Mouse (Mus musculus) bone marrow, adult 2 months (tissue): ENCODE results near the gene Lilra6.
"Not testable (repeated sequence)": the region's sequence is repeated elsewhere in the genome, so short reads cannot be mapped to it uniquely, and the experiment has no call there.

Source experiments
- CTCF ChIP-seq: fragments of 200-500 bp; IDR thresholded peaks from 2 replicates; pipeline ENCODE4 v1.5.1; 2011; ENCODE audit warnings: low read length, control low read depth; ENCODE audit not compliant: control insufficient read depth, insufficient read depth
- POLR2A ChIP-seq: fragments of 200-500 bp; IDR thresholded peaks from 2 replicates; pipeline ENCODE4 v1.6.1; 2011; ENCODE audit warnings: low read depth, mild to moderate bottlenecking, control low read depth, low read length, borderline replicate concordance; ENCODE audit not compliant: control insufficient read depth

- not testable (repeated sequence) for TF ChIP-seq POLR2A, CTCF
Observed at GRCm38 (mm10) chr7:3935473-3935872, 20.2 kb upstream of the Lilra6 start.
